Mouse (Mus musculus): ENCODE measurements around the gene Galnt17.

Gene Galnt17

GRCm38 (mm10) chr5:131241689-131242088 is 66.6 kb downstream of the Galnt17 start:
- DNase-seq: peak; percentile 12

- no peak for DNase-seq
These were observed 68.5 kb downstream of the Galnt17 start for GRCm38 (mm10) chr5:131239813-131240212.

- DNase-seq: no peak
These were observed 71.4 kb downstream of the Galnt17 start for GRCm38 (mm10) chr5:131236906-131237305.

GRCm38 (mm10) chr5:131233828-131234227 is 74.5 kb downstream of the Galnt17 start:
- peak; percentile 14 for DNase-seq

- DNase-seq: no peak
These were observed 77.2 kb downstream of the Galnt17 start for GRCm38 (mm10) chr5:131231060-131231459.

GRCm38 (mm10) chr5:131229744-131230143 is 78.6 kb downstream of the Galnt17 start:
- no peak for DNase-seq

GRCm38 (mm10) chr5:131223416-131223815 is 84.9 kb downstream of the Galnt17 start:
- DNase-seq: no peak

GRCm38 (mm10) chr5:131222498-131223244 is 85.6 kb downstream of the Galnt17 start:
- DNase-seq: no peak

- DNase-seq: no peak
These were observed 90.1 kb downstream of the Galnt17 start for GRCm38 (mm10) chr5:131218221-131218620.

GRCm38 (mm10) chr5:131211618-131212017 is 96.7 kb downstream of the Galnt17 start:
- DNase-seq: no peak

GRCm38 (mm10) chr5:131201146-131201545 is 107.2 kb downstream of the Galnt17 start:
- DNase-seq: no peak

GRCm38 (mm10) chr5:131192311-131192710 is 116.0 kb downstream of the Galnt17 start:
- DNase-seq: no peak

GRCm38 (mm10) chr5:131184566-131184965 is 123.7 kb downstream of the Galnt17 start:
- no peak for DNase-seq

GRCm38 (mm10) chr5:131181231-131181630 is 127.1 kb downstream of the Galnt17 start:
- DNase-seq: no peak

GRCm38 (mm10) chr5:131180756-131181155 is 127.5 kb downstream of the Galnt17 start:
- DNase-seq: no peak

- DNase-seq: no peak
These were observed 130.4 kb downstream of the Galnt17 start for GRCm38 (mm10) chr5:131177851-131178250.

- DNase-seq: no peak
These were observed 131.1 kb downstream of the Galnt17 start for GRCm38 (mm10) chr5:131177168-131177567.

- no peak for DNase-seq
These were observed 139.1 kb downstream of the Galnt17 start for GRCm38 (mm10) chr5:131169186-131169585.

GRCm38 (mm10) chr5:131167366-131167765 is 140.9 kb downstream of the Galnt17 start:
- no peak for DNase-seq

GRCm38 (mm10) chr5:131165681-131166080 is 142.6 kb downstream of the Galnt17 start:
- DNase-seq: no peak

- no peak for DNase-seq
These were observed 150.4 kb downstream of the Galnt17 start for GRCm38 (mm10) chr5:131157866-131158265.

- DNase-seq: no peak
These were observed 152.0 kb downstream of the Galnt17 start for GRCm38 (mm10) chr5:131156323-131156722.

- DNase-seq: no peak
These were observed 165.7 kb downstream of the Galnt17 start for GRCm38 (mm10) chr5:131142606-131143005.

GRCm38 (mm10) chr5:131134809-131135208 is 173.5 kb downstream of the Galnt17 start:
- no peak for DNase-seq

GRCm38 (mm10) chr5:131120296-131120840 is 187.9 kb downstream of the Galnt17 start:
- no peak for DNase-seq
